Mouse (Mus musculus): ENCODE measurements at regions not wholly inside any gene's neighbourhood (a gene's known extent, or its start where the extent isn't known, plus 50 kb on each side); places are given as distances from the start of the nearest gene placed in this dataset.

- TF ChIP-seq MAFK (IDR thresholded peaks at IDR 0.05; ENCODE audit: insufficient read depth, low read depth, low read length) (no peak), HCFC1 (IDR thresholded peaks at IDR 0.05; ENCODE audit: borderline replicate concordance, insufficient read depth, low read length) (no peak), ZNF384 (IDR thresholded peaks at IDR 0.05; ENCODE audit: low read depth, low read length) (no peak)
Observed at GRCm38 (mm10) chr2:21054325-21055082, 85.8 kb upstream of the Arhgap21 start.

All from ES-E14 (cell line).